Mouse (Mus musculus): Measurements from ENCODE around the gene 4930519P11Rik.

Gene 4930519P11Rik

GRCm38 (mm10) chr2:154613118-154614115 is at the start of gene 4930519P11Rik, which contains the start of gene Zfp341:
TSS of gene 4930519P11Rik (minus strand) at chr2:154613437.
TSS of gene Zfp341 (plus strand) at chr2:154613297.
- peak; percentile 90 for DNase-seq

GRCm38 (mm10) chr2:154659531-154660074 is 46.4 kb upstream of the 4930519P11Rik start:
- DNase-seq, result no peak

DNA sequence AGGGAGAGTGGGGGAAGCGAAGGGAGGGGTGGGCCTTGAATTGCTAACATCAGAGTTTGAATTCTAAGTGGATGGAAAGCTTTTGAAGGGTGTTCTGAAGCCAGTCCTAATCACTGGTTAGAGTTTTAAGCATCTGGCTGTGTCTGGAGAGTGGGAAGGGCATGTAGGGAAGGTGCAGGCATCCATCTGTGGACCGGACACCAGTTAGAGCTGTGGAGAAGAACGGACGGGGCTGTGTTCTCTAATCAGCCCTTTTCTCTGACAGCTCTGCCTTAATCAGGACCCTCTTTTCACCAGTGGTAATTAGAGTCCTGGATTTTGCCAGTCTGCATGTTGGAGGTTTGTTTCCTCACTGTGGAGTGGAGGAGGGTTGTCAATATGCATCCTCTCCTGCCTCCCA is 45.8 kb upstream of the 4930519P11Rik start:
- no peak for DNase-seq

DNA sequence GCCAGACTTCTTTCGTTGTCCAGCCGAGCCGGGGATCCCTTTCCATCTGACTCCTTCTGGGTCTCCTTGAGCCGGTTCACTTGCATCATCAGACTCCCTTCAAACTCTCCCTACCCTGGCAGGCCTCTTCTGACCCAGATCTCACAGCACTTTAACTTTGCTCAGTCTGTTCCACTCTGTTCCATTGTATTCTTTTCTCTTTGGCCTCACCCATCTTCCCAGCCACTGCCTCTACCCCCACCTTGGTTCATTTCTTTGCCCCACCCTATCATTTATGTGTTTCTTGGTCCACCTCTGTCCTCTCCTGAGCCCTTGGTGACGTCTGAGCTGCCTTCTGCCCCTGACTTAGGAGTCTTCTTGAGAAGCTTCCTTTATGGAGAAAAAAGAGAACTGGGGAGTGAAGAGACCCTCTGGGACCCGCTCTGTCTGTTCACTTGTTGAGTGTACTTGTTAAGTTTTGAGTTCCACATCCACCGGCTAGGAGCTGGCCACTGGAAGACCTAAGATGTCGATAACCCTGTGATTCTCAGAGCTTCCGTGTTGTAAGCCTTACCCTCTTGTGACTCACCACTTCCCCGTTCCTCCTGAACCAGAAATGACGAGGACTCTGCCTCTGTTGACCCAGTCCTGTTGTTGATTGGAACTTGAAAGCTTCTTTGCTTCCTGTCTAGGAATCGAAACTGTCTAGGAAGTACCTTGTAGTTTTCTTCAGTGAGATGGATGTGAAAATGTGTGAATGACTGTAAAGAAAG is 44.4 kb upstream of the 4930519P11Rik start:
- DNase-seq, result peak; percentile 23

DNA sequence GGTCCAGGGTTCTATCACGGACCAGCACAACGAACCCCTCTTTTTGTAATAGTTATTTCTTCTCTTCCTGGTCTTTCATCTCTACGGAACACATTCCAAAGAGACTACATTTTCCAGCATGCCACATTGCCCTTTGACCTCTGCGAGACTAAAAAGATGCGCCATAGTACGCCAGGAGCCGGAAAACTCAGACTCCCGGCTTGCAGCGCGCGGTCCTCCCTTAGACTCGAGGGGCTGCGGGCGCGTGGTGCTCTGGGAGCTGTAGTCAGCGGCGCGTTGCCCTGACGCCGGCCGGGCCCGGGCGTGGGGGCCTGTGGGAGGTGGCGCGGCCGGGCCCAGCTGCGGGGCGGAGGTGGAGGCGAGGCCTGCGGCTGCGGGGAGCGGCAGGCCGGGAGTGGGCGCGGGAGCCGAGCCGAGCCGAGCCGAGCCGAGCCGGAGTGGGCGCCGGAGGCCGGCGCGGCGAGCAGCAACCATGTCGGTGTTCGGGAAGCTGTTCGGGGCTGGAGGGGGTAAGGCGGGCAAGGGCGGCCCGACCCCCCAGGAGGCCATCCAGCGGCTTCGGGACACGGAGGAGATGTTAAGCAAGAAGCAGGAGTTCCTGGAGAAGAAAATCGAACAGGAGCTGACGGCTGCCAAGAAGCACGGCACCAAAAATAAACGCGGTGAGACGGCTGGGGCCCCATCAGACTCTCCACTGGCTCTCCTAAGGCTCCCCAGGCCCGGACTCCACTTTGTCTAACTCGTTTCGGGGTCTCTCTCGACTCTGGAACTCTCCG is 43.7 kb upstream of the 4930519P11Rik start:
- peak; percentile 96 for DNase-seq

DNA sequence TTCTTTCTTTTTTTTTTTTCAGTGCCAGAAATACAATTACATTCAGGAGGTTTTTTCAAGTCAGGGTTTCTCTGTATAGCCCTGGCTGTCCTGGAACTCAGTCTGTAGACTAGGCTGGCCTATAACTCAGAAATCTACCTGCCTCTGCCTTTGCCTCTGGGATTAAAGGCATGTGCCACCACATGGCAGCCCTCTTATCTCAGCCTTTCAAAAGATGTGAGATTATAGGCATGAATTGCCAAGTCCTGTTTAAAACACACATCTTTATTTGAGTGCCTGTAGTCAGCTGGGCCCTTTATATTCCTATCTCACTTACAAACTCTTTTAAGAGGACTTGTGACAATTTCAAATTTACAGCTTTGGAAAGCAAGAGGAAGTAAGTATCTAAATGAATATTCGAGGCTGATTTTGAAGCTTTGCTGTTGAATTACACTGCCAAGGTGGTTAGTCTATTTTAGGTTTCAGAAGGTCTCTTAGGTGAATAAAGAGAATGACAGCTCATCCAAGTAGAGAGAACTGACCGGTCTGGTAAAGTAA is 42.7 kb upstream of the 4930519P11Rik start:
- no peak for DNase-seq

DNA sequence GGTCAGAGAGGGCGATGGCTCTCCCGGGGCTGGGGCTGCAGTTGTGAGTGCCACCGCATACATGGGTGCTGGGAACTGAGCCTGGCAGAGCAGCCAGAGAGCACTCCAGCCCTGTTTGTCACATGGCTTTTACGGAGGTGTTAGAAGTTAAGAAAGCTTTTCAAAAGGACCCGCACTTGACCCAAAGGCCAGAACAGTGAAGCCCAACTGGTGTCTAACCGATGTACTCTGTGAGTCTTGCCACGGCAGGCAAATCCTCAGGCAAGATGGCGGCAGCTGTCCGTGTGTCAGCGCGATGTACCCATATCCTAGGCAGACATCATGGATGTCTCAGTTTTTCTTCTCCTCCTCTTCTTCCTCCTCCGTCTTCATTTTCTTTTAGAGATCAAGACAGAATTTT is 41.7 kb upstream of the 4930519P11Rik start:
- DNase-seq, result no peak

GRCm38 (mm10) chr2:154651363-154651762 is 38.1 kb upstream of the 4930519P11Rik start, which contains the start of gene Chmp4b:
TSS of gene Chmp4b (plus strand) at chr2:154651705.
- DNase-seq, result peak; percentile 71

DNA sequence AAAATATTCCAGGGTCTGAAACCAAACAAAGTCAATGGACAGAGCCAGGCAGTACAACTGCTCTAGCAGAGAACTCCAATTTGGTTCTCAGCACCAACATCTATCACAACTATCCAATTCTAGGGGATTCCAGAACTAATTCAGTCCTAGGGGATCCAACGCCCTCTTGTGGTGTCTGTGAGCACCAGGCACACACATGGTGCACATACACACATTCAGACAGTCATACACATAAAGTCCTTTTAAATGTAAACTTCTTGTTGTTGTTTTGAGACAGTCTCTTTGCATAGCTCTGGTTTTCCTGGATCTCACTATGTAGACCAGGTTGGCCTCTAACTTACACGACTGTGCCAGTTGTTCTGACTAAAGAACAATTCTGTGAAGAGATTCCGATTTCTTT is 37.2 kb upstream of the 4930519P11Rik start:
- no peak for DNase-seq

GRCm38 (mm10) chr2:154648086-154648485 is 34.8 kb upstream of the 4930519P11Rik start:
- peak; percentile 54 for DNase-seq

GRCm38 (mm10) chr2:154646634-154647033 is 33.4 kb upstream of the 4930519P11Rik start:
- DNase-seq, result peak; percentile 29

GRCm38 (mm10) chr2:154642712-154643385 is 29.6 kb upstream of the 4930519P11Rik start:
- no peak for DNase-seq

- no peak for DNase-seq
Measured at GRCm38 (mm10) chr2:154642005-154642459, 28.8 kb upstream of the 4930519P11Rik start.

- DNase-seq, result no peak
Measured at GRCm38 (mm10) chr2:154641176-154641575, 27.9 kb upstream of the 4930519P11Rik start.

GRCm38 (mm10) chr2:154639115-154639514 is 25.9 kb upstream of the 4930519P11Rik start:
- DNase-seq, result no peak

DNA sequence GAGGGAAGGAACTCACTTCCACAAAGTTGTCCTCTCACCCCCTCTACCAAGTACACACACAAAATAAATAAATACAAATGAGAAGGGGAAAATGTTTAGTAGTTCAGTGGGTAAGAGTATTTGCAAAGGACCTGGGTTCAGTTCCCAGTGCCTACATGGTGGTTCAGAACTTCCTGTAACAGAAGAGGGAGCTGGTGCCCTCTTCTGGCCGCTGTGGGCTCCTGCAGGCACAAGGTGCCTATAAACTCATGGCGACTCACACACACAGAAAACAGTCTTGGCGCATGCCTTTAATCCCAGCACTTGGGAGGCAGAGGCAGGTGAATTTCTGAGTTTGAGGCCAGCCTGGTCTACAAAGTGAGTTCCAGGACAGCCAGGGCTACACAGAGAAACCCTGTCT is 25.3 kb upstream of the 4930519P11Rik start:
- no peak for DNase-seq

GRCm38 (mm10) chr2:154635826-154636225 is 22.6 kb upstream of the 4930519P11Rik start:
- DNase-seq, result no peak

DNA sequence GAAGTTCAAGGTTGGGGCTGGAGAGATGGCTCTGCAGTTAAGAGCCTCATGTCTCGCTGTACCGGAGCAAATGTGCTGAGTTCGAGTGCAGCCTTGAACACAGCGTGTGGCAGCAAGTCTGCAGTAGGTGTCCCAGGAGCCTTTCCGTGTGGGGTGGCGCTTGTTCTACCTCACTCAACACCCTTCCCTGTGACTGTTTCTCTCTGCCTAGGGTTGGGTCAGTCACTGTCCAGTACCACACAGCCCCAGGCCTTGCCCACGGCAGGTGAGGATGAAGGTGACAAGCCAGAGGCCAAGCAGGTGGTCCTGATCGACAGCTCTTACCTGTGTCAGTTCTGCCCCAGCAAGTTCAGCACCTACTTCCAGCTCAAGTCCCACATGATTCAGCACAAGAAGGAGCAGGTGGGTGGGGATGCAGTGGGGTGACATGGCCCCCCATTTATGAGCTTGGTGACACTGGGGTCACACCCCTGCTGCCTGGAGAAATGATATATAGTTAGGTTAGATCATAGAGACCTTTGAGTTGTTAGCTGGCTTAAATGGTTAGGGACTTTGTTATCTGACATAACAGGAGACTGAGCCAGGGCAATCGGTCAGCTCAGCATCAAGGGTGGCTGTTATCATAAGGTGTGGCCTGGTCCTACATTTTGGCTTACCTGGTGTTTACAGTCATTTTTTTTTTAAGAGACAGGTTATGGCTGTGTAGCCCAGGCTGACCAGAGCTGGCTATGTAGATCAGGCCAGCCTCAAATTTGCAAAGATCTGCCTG is 20.8 kb upstream of the 4930519P11Rik start:
- no peak for DNase-seq

GRCm38 (mm10) chr2:154633039-154633742 is 20.0 kb upstream of the 4930519P11Rik start:
- no peak for DNase-seq
